Mouse (Mus musculus) C2C12 (cell line): Measurements from ENCODE around the gene Gpc6.

Source experiments
- CEBPB ChIP-seq: IDR thresholded peaks from one replicate; pipeline ENCODE4 v1.6.1; 2011; ENCODE audit warnings: low read depth, mild to moderate bottlenecking, control low read depth, moderate library complexity
- CTCF ChIP-seq: IDR thresholded peaks from one replicate; pipeline ENCODE4 v1.5.1; 2011; ENCODE audit not compliant: control insufficient read depth, insufficient read depth, insufficient read length
- MYOD1 ChIP-seq: IDR thresholded peaks from one replicate; pipeline ENCODE4 v1.6.1; 2011; ENCODE audit warnings: low read depth; ENCODE audit not compliant: control insufficient read depth, insufficient read length

GRCm38 (mm10) chr14:117938554-117938953 is 1013.4 kb downstream of the Gpc6 start:
- TF ChIP-seq CEBPB (no peak), CTCF (no peak), MYOD1 (no peak)
